Mouse (Mus musculus) granulocyte monocyte progenitor cell, adult 5-6 weeks (primary cell): ENCODE measurements around the gene Spata25. TPM values are rescaled to one million over a fixed set of nuclear protein-coding genes. Genes with fewer than 3 reads are reported as not detected.
"Not testable (repeated sequence)": the region's sequence is repeated elsewhere in the genome, so short reads cannot be mapped to it uniquely, and the experiment has no call there.

ENCODE experiments used
- ATAC-seq: replicated peaks from 2 replicates; pipeline ENCODE4 v1.8.0; 2016; ENCODE audit warnings: mild to moderate bottlenecking, moderate TSS enrichment, inconsistent platforms; ENCODE audit not compliant: poor library complexity, severe bottlenecking
- total RNA-seq, 2 experiments: library from RNA; stranded (forward) in 1 of 2; stranded (reverse) in 1 of 2; fragments of 200-712, 200-1000 nt in 1 of 2; fragments of >200 nt in 1 of 2; fragmentation: Nextera tagmentation in 1 of 2; gene quantifications; 2 replicates each; pipeline ENCODE4 v1.2.3; 2014 to 2017

Spata25 gene
- total RNA-seq (2014; fragmentation: Nextera tagmentation) (not detected in 2 replicates), total RNA-seq (2017) (not detected in 2 replicates)

- no peak for ATAC-seq
Observed at GRCm38 (mm10) chr2:164828437-164828836, at the start of gene Spata25. Gene Spata25, minus strand, starts transcription at chr2:164828537.

- ATAC-seq, result not testable (repeated sequence)
Observed at GRCm38 (mm10) chr2:164877376-164878215, 49.3 kb upstream of the Spata25 start.

- ATAC-seq, result not testable (repeated sequence)
Observed at GRCm38 (mm10) chr2:164875648-164876047, 47.3 kb upstream of the Spata25 start.

- ATAC-seq, result no peak
Observed at GRCm38 (mm10) chr2:164874239-164874769, 46.0 kb upstream of the Spata25 start.

- ATAC-seq, result no peak
Observed at GRCm38 (mm10) chr2:164873621-164874020, 45.3 kb upstream of the Spata25 start.

- no peak for ATAC-seq
Observed at GRCm38 (mm10) chr2:164871602-164872303, 43.4 kb upstream of the Spata25 start.

- ATAC-seq, result peak; percentile 77
Observed at GRCm38 (mm10) chr2:164868491-164868890, 40.2 kb upstream of the Spata25 start.

GRCm38 (mm10) chr2:164867566-164867965 is 39.2 kb upstream of the Spata25 start:
- no peak for ATAC-seq

- ATAC-seq, result peak; percentile 55
Observed at GRCm38 (mm10) chr2:164866741-164867551, 38.6 kb upstream of the Spata25 start.

- ATAC-seq, result no peak
Observed at GRCm38 (mm10) chr2:164864593-164864992, 36.3 kb upstream of the Spata25 start.

- not testable (repeated sequence) for ATAC-seq
Observed at GRCm38 (mm10) chr2:164863411-164863810, 35.1 kb upstream of the Spata25 start.

GRCm38 (mm10) chr2:164862179-164862861 is 34.0 kb upstream of the Spata25 start:
- peak; percentile 58 for ATAC-seq

- no peak for ATAC-seq
Observed at GRCm38 (mm10) chr2:164861094-164861493, 32.8 kb upstream of the Spata25 start.

GRCm38 (mm10) chr2:164859640-164860432 is 31.5 kb upstream of the Spata25 start:
- no peak for ATAC-seq

GRCm38 (mm10) chr2:164859155-164859554 is 30.8 kb upstream of the Spata25 start:
- ATAC-seq, result no peak

GRCm38 (mm10) chr2:164857842-164858553 is 29.7 kb upstream of the Spata25 start:
- no peak for ATAC-seq

GRCm38 (mm10) chr2:164857101-164857821 is 28.9 kb upstream of the Spata25 start, which contains the start of gene Pltp:
Gene Pltp, minus strand, starts transcription at chr2:164857711.
- peak; percentile 49 for ATAC-seq
